In the genomic region with DNA sequence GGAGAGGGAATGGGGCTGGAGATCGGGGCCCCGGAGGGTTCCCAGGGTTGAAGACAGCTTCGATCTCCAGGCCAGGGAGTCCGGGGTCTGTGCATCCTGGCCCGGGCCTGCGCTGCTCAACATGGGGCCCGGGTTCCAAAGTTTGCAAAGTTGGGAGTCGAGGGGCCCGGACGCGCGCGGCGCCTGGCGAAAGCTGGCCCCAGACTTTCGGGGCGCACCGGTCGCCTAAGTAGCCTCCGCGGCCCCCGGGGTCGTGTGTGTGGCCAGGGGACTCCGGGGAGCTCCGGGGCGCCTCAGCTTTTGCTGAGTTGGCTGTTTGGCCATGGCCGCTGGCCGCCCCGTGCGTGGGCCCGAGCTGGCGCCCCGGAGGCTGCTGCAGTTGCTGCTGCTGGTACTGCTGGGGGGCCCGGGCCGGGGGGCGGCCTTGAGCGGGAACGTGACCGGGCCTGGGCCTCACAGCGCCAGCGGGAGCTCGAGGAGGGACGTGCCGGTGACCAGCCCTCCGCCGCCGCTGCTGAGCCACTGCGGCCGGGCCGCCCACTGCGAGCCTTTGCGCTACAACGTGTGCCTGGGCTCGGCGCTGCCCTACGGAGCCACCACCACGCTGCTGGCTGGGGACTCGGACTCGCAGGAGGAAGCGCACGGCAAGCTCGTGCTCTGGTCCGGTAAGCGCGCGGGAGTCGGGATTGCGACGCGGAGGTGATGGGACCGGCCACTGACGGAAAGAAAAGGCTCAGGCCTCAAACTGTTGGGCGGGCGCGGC, we compare ENCODE assay signal across 8 mouse cellular contexts. TPM values are rescaled to one million over a fixed set of nuclear protein-coding genes. Genes with fewer than 3 reads are reported as not detected.
DNase-seq lines count a peak whose midpoint lies in the region; ATAC-seq and TF ChIP-seq lines count a peak whose summit lies in the region.

No protein-coding gene starts in this region.

- H3K9ac ChIP-seq in hindbrain, embryonic 13.5 days = peak overlapping the region; percentile 89
- H3K9ac ChIP-seq in midbrain, embryonic 15.5 days = peak overlapping the region; percentile 77

- peak; percentile 90 for ATAC-seq in hindbrain, embryonic 13.5 days (ENCODE audit: low FRiP score)
- peak; percentile 82 for ATAC-seq in midbrain, embryonic 15.5 days (replicated peaks)

- H3K27ac ChIP-seq in bone marrow macrophage, adult 2 months (ENCODE audit: insufficient read depth, low read depth, low read length) = no peak overlapping the region
- H3K27ac ChIP-seq in hindbrain, embryonic 13.5 days = peak overlapping the region; percentile 87
- peak overlapping the region; percentile 74 for H3K27ac ChIP-seq in midbrain, embryonic 15.5 days

- no peak for TF ChIP-seq CTCF in bone marrow macrophage, adult 2 months (IDR thresholded peaks at IDR 0.05; ENCODE audit: low read depth, low read length)

- peak overlapping the region; percentile 95 for H3K4me2 ChIP-seq in hindbrain, embryonic 13.5 days
- peak overlapping the region; percentile 77 for H3K4me2 ChIP-seq in midbrain, embryonic 15.5 days

- H3K4me1 ChIP-seq in bone marrow macrophage, adult 2 months (ENCODE audit: control insufficient read depth, insufficient read depth, low read length) = 0 out of 2 replicates have a peak, but pooled peaks cover 3% of the 10 kb centered on the region
- peaks cover 21% of the 10 kb centered on the region for H3K4me1 ChIP-seq in hindbrain, embryonic 13.5 days (replicated peaks)
- peaks cover 8% of the 10 kb centered on the region; the same call in 1 of the 2 replicates for H3K4me1 ChIP-seq in midbrain, embryonic 15.5 days

- no peaks in the 10 kb centered on the region for H3K36me3 ChIP-seq in hindbrain, embryonic 13.5 days
- H3K36me3 ChIP-seq in midbrain, embryonic 15.5 days (replicated peaks) = no peaks in the 10 kb centered on the region

- no peak for TF ChIP-seq POLR2A in bone marrow macrophage, adult 2 months (IDR thresholded peaks at IDR 0.05; ENCODE audit: borderline replicate concordance, low read depth, low read length)

- WGBS in hindbrain, embryonic 13.5 days = under 1% methylated on average over 73 of the region's 75 CpGs
- under 1% methylated on average over 66 of the region's 75 CpGs for WGBS in midbrain, embryonic 15.5 days

- no peaks in the 10 kb centered on the region for H3K9me3 ChIP-seq in hindbrain, embryonic 13.5 days
- no peaks in the 10 kb centered on the region for H3K9me3 ChIP-seq in midbrain, embryonic 15.5 days

- DNase-seq in cerebellum, postnatal 10 days = peak; percentile 61 to 68
- no peak for DNase-seq in cerebellum, adult 9-11 months
- DNase-seq in forelimb bud, embryonic 11.5 days (ENCODE audit: low read depth, low spot score) = peak; percentile 58
- peak; percentile 51 for DNase-seq in liver
- DNase-seq in thymus, postnatal 25 days = peak; percentile 54

- H3K4me3 ChIP-seq in bone marrow macrophage, adult 2 months (ENCODE audit: insufficient read depth, low read length) = peak overlapping the region; percentile 74
- H3K4me3 ChIP-seq in hindbrain, embryonic 13.5 days = peak overlapping the region; percentile 85
- peak overlapping the region; percentile 68 for H3K4me3 ChIP-seq in midbrain, embryonic 15.5 days

- no peaks in the 10 kb centered on the region for H3K27me3 ChIP-seq in hindbrain, embryonic 13.5 days
- H3K27me3 ChIP-seq in midbrain, embryonic 15.5 days (replicated peaks) = no peaks in the 10 kb centered on the region

RNA-seq across cellular contexts. Expression of gene Smo, which starts 0.6 kb away (rescaled TPM):
- polyA plus RNA-seq in bone marrow macrophage, adult 2 months (2012; ENCODE audit: insufficient read depth, insufficient read length, missing spikeins) = not detected in 2 replicates
- 15.1 and 16.2 TPM in 2 replicates for polyA plus RNA-seq in hindbrain, embryonic 13.5 days (2015; fragmentation: Nextera tagmentation; extraction: Ambion mirVana)
- polyA plus RNA-seq in midbrain, embryonic 15.5 days (2015; fragmentation: Nextera tagmentation; extraction: Ambion mirVana) = 12.3 and 14.2 TPM in 2 replicates

RNA-seq across cellular contexts. Expression of gene Ahcyl2, which starts 31.9 kb away (rescaled TPM):
- 30.6 and 37.8 TPM in 2 replicates for polyA plus RNA-seq in bone marrow macrophage, adult 2 months (2012; ENCODE audit: insufficient read depth, insufficient read length, missing spikeins)
- 18.0 and 18.2 TPM in 2 replicates for polyA plus RNA-seq in hindbrain, embryonic 13.5 days (2015; fragmentation: Nextera tagmentation; extraction: Ambion mirVana)
- polyA plus RNA-seq in midbrain, embryonic 15.5 days (2015; fragmentation: Nextera tagmentation; extraction: Ambion mirVana) = 18.0 and 20.6 TPM in 2 replicates

RNA-seq across cellular contexts. Expression of gene Tspan33, which starts 41.8 kb away (rescaled TPM):
- 0.42 and 0.68 TPM in 2 replicates for polyA plus RNA-seq in bone marrow macrophage, adult 2 months (2012; ENCODE audit: insufficient read depth, insufficient read length, missing spikeins)
- 8.4 and 9.9 TPM in 2 replicates for polyA plus RNA-seq in hindbrain, embryonic 13.5 days (2015; fragmentation: Nextera tagmentation; extraction: Ambion mirVana)
- 6.5 and 8.3 TPM in 2 replicates for polyA plus RNA-seq in midbrain, embryonic 15.5 days (2015; fragmentation: Nextera tagmentation; extraction: Ambion mirVana)

Comparison
In these comparisons a context has a peak if more than half of its experiments do, and no peak if none do; other contexts are left out.
1. RNA of gene Smo, which starts 0.6 kb away (polyA plus RNA-seq): 15.1 to 16.2 TPM in hindbrain, embryonic 13.5 days and 12.3 to 14.2 TPM in midbrain, embryonic 15.5 days; not detected in bone marrow macrophage, adult 2 months; every median in the first group is over 10 times any median in the second.
2. Peak in every context shown above with its lines, with median percentiles within 50 percentile points of each other: H3K4me3 ChIP-seq.